Mouse (Mus musculus): ENCODE data around the gene H2-M10.4.
A peak's percentile ranks its signal among the peaks of the same experiment; 100 is the strongest.
"Not testable (repeated sequence)": the region's sequence is repeated elsewhere in the genome, so short reads cannot be mapped to it uniquely, and the experiment has no call there.

Gene H2-M10.4

DNA sequence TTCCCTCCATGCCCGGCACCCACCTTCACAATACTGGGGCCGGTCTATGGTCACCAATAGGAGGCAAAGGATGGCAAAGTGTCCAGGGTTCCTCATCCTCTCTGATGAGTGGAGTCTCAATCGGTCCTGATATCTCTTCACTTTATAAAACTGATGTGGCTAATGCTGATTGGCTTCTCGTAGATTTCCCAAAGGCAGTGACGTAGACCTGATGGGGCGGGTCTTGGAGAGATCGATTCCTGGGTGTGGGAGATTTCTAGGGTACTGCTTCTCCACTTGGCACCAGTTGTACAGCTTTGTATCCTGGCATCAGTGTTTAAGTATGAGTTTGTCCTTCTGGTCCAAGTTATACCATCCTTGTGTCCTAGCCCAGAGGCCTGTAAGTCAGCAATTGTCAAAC is at the start of gene H2-M10.4:
H2-M10.4 (minus strand) TSS at position 101 of the 400 bp plus-strand sequence.
- no peak for DNase-seq (ENCODE audit: low spot score)

DNA sequence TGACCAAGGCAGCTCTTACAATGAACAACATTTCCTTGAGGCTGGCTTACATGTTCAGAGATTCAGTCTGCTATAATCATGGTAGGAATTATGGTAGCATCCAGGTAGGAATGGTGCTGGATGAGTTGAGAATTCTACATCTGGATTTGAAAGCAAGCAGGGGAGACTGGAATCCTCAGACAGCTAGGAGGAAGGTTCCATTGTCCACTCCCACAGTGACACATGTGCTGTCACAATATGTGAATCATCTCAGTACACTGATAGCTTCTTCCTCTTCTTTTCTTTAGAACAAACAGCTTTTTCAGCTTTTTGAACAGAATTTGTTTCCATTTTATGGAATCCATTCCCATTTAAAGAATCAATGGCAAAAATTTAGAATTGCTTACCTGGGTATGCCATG is 41.8 kb upstream of the H2-M10.4 start:
- DNase-seq (ENCODE audit: low spot score) = no peak

DNA sequence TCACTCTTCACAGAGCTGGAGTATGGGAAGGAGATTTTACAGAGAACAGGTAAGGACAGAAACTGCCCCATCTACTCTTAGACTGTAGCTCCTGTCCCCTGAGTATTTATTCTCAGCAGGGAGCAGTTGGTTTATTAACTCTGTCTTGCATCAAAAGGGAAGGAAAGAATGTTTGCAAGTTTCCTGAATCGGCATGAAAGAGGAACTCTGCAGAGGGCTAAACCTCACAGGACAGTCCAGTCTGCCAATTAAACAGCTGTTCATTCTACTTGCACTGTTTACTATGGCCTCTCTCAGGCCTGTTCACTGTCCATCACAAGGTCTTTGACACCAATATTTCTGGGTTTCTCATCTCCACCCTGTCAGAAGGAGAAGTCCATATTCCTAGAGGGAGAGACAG is 38.3 kb upstream of the H2-M10.4 start:
- no peak for DNase-seq (ENCODE audit: low spot score)

DNA sequence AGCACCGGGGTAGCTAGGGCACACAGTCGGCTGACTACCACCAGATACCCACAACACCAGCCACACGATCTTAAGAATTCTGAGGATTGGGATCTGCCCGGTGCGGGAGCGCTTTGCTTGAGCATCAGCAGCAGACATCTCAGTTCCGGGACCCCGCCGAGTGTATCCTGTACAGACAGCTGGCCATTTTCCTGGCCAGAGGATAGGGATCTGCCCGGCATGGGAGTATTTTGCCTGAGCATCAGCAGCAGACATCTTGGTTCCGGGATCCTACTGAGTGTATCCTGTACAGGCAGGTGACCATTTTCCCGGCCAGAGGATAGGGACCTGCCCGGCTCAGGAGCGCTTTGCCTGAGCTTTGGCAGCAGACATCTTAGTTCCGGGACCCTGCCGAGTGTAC is 26.0 kb upstream of the H2-M10.4 start:
- not testable (repeated sequence) for DNase-seq (ENCODE audit: low spot score)

DNA sequence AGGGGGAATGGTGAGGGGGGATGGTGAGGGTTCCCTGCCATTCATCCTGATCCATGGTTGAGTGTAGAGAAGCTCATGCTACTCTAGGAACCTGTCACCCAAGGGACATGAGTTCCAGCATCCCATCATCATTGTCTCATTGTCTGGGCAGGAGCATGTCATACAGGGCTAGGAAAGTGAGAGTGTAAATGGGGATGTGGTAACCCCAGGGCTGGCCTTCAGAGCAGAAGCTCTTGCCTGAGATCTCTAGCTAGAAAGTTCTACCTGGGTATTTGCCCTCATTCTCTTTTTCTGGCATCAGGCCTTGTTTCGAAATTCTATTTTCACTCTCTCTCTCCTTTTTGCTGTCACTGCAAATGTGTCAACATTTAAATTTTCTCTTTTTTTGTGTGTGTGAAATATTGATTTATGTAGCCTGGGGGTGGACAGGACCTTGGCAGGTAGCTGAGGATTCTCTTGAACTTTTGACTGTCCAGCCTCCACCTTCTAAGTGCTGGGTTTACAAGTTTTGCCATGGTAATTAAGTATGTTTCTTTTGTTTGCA is 24.6 kb upstream of the H2-M10.4 start:
- no peak for DNase-seq (ENCODE audit: low spot score)

DNA sequence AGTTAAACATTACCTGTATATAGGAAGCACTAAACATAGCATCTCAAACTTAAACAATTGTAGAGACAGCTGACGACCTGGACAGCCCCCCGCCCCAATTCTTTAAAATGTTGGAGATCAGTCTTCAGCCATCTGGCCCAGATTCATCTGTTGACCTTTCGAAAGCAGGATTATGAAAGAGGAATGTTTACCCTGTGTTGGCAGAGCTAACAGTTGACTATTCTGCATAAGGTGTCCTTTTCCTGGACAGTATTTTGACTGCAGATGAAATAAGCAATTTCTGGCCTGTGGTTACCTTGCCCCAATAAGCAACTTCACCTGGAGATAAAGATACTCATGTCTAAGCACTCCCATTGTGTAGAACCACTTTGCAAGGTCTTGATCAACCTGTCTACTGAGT is 21.7 kb upstream of the H2-M10.4 start:
- DNase-seq (ENCODE audit: low spot score) = no peak

DNA sequence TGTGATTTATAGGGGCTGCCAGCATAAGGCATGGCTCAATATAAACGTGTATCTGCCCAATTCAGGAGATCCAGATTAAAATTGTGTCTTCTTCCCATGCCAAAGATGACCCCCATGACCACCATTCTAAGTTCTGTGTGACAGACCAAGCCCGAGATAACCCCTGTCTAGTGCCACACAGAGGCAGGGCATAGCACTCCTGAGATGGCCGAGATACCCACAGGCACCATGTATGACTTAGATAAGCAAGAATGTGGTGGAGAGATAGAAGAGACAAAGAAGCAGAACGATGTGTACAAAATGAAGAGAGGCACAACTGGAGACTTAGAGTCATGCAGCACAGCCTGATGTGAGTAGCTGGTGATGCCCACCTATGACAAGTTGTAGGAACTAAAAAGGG is 5.9 kb downstream of the H2-M10.4 start:
- DNase-seq (ENCODE audit: low spot score) = no peak

DNA sequence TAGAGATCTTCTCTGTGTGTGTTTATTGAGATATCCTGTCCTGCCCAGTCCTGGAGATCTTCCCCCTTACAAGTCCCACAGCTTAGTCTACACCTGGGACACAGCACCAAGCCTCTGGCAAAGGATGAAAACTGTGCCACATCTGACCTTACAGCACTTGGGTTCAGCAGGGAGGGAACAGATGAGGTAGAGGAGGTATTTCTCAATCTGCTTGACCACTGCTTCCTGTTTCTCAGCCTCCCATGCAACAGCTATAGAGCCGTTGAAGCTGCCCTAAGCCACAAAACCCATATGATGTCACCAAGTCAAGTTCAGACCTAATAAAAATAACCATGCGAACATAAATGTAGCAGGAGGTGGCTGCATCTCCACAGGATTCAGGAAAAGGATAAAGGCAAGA is 30.7 kb downstream of the H2-M10.4 start:
- no peak for DNase-seq (ENCODE audit: low spot score)

DNA sequence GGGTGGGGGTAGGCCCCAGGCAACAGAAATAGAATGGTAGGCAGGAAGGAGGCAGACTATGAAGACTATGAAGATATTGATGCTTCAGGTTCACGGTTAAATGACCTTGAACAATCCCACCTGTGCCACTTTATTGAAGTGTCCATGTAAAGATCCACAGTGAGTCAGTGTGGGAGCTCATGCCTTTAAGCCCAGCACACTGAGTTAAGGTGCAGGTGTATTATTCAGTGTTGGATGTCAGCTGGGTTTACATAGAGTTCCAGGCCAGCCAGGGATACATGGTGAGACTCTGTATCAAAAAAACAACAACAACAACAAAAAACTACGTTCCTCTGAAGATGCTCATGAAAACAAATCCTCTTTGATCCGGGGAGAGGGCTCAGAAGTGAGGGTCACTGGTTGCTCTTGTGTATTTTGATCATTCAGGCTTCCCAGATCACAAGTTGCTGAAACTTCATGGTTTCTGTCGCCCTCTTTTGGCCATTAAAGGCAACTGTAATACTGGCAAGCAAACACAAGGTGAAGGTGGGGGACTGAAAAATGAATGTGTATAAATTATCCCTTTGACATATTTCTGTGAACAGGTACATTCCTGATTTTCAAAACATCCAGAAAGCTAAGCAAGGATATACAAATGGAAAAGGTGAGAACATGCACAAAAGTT is 43.9 kb downstream of the H2-M10.4 start:
- peak; percentile 71 for DNase-seq (ENCODE audit: low spot score)

DNA sequence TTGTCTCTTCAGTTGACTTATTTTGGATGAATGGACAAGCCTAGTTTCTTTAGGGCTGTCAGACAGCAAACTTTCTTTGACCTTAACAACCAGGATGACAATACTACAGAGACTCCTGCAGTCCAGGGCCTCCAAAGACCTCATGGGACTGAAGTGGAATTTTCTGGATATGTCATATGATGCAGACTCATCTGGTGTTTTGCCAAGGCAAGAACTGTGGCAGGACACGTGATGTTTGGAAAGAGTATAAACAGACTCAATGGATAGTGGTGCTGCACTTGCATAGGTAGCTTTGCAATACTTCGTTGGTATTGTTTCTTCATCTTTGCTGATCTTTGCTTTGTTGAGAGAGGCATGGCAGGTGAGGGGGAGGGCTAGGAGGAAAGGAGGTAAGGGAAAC is 44.7 kb downstream of the H2-M10.4 start:
- peak; percentile 11 for DNase-seq (ENCODE audit: low spot score)

DNA sequence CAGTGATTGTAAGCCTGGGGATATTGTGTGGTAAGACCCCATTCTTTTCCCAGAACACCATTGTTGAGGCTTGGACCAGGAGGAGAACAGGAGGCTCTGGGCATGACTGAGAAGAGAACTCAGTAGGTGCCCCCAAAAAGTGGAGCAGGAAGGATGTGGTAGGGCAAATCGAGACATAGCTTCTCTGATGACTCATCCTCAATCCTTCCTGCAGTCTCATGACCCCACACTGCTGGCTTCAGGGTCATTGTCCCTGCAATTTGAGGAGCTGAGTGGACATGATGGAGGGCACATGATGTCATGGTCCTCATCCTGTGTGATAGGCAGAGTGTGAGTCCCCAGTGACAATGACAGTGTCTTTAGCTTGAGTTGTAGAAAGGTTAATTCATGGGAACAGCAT is 46.7 kb downstream of the H2-M10.4 start:
- no peak for DNase-seq (ENCODE audit: low spot score)

DNA sequence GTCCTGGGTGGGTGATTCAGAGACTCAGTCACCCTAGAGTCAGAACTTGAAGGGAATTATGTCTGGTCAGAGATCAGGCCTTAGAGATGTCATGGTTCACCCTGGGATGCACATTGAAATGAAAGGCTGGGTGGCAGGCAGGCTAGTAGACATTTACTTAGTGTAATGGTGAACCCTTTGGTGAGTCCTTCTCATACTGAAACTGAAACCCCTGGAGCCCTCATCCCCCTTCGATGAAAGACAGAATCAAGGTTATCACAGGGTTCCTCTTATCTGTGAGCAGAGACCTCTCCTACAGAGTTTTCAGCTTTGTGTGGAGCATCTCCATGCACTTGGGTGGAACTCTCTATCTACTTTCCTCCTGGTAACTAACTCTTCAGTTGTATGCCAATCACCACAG is 47.8 kb downstream of the H2-M10.4 start:
- DNase-seq (ENCODE audit: low spot score) = no peak

Measured in adipocyte (in vitro differentiated cells).